Mouse (Mus musculus) G1E (cell line): ENCODE results near the gene Olfr2.

Experiments used
- CTCF ChIP-seq: IDR thresholded peaks from 2 replicates; pipeline ENCODE4 v1.5.1; 2012; ENCODE audit warnings: low read depth, low read length, inconsistent platforms, mixed read lengths
- GATA1 ChIP-seq: IDR thresholded peaks from 2 replicates; pipeline ENCODE4 v1.6.1; 2012; ENCODE audit warnings: borderline replicate concordance, low read length, inconsistent platforms, mixed read lengths

DNA sequence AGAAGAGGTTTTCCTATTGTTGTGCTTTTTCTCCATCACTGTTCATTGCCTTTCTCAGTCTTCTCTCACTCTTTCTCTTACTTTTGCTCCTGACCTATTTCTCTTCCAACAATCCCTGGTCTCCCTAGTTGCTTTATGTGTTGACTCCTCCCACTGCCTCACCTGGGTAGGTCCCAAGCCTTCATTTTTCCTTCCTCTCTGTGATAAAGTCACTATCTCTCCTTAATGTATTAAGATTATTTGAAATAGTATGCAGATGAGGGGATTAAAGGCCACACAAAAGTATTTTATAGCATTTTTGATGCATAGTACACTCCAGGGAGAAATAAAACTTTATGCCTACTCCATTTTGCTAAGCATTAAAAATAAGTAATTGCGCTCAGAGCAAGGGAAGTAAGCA is 42.0 kb downstream of the Olfr2 start, which contains the start of gene Olfr6:
- no peak for TF ChIP-seq CTCF
- TF ChIP-seq GATA1: no peak
